Mouse (Mus musculus): ENCODE measurements at regions not wholly inside any gene's neighbourhood (a gene's known extent, or its start where the extent isn't known, plus 50 kb on each side); places are given as distances from the start of the nearest gene placed in this dataset.

GRCm38 (mm10) chr14:25279751-25280150 lies 179.2 kb upstream of the Zmiz1 start:
- no peak overlapping the region for H3K27ac ChIP-seq (ENCODE audit: low read depth, low read length)
- H3K4me3 ChIP-seq (ENCODE audit: low read depth, low read length): no peak overlapping the region
- H3K9ac ChIP-seq: no peak overlapping the region
- TF ChIP-seq CTCF (IDR thresholded peaks at IDR 0.05; ENCODE audit: low read depth): no peak
- no peaks in the 10 kb centered on the region for H3K36me3 ChIP-seq (ENCODE audit: insufficient read depth)
- DNase-seq (no peak), ATAC-seq (no peak)
- no peaks in the 10 kb centered on the region for H3K4me1 ChIP-seq (ENCODE audit: insufficient read depth)
- H3K9me3 ChIP-seq (ENCODE audit: low read length): no peaks in the 10 kb centered on the region
- no peak overlapping the region for H3K4me2 ChIP-seq (ENCODE audit: low read depth)
- no peaks in the 10 kb centered on the region for H3K27me3 ChIP-seq (ENCODE audit: insufficient read depth, low read length)

GRCm38 (mm10) chr14:25292557-25292956 lies 166.4 kb upstream of the Zmiz1 start:
- no peak for DNase-seq
- H3K27ac ChIP-seq (ENCODE audit: low read depth, low read length): no peak overlapping the region
- no peaks in the 10 kb centered on the region for H3K4me1 ChIP-seq (ENCODE audit: insufficient read depth)
- no peak for TF ChIP-seq CTCF (IDR thresholded peaks at IDR 0.05; ENCODE audit: low read depth)
- H3K4me2 ChIP-seq (ENCODE audit: low read depth): no peak overlapping the region
- no peak for ATAC-seq
- WGBS: 84% methylated on average over 1 of the region's 1 CpGs
- H3K9ac ChIP-seq: no peak overlapping the region
- no peaks in the 10 kb centered on the region for H3K27me3 ChIP-seq (ENCODE audit: insufficient read depth, low read length)
- no peak overlapping the region for H3K4me3 ChIP-seq (ENCODE audit: low read depth, low read length)
- H3K9me3 ChIP-seq (ENCODE audit: low read length): no peaks in the 10 kb centered on the region
- H3K36me3 ChIP-seq (ENCODE audit: insufficient read depth): no peaks in the 10 kb centered on the region

GRCm38 (mm10) chr14:25294226-25294625 lies 164.8 kb upstream of the Zmiz1 start:
- Histone ChIP-seq H3K9ac (no peak overlapping the region), H3K36me3 (ENCODE audit: insufficient read depth) (no peaks in the 10 kb centered on the region), H3K4me2 (ENCODE audit: low read depth) (no peak overlapping the region), H3K27ac (ENCODE audit: low read depth, low read length) (no peak overlapping the region), H3K4me1 (ENCODE audit: insufficient read depth) (no peaks in the 10 kb centered on the region), H3K9me3 (ENCODE audit: low read length) (no peaks in the 10 kb centered on the region), H3K4me3 (ENCODE audit: low read depth, low read length) (no peak overlapping the region), H3K27me3 (ENCODE audit: insufficient read depth, low read length) (no peaks in the 10 kb centered on the region)
- ATAC-seq (no peak), DNase-seq (no peak)
- no peak for TF ChIP-seq CTCF (IDR thresholded peaks at IDR 0.05; ENCODE audit: low read depth)
- WGBS: 37% methylated on average over 4 of the region's 4 CpGs

DNA sequence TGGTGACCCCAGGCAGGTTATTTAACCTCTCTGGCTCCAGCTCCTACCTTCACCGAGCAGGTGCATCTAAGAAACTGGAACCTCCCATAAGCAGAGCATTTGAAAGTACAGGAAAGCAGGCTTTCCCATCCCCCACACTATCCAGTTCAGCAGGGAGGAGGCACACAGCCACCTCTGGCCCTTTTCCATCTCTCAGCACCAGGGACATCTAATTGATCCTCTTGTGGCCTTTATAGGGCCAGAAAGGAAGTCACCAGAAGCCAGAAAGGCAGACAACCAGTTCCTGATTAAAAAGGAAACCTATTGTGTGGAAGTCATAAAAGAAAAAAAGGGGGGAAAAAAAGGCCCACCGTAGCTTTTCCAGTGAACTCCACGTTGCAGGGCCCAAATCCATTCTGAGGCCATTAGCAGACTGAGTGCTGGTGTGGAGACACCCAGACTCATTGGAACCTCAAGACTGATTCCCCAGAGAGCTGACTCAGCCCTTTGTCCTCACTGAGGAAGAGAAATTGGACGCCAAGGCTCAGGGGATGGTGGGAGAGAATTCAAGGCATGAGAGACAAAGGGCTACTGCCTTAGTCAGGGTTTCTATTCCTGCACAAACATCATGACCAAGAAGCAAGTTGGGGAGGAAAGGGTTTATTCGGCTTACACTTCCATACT lies 163.2 kb upstream of the Zmiz1 start:
- H3K4me1 ChIP-seq (ENCODE audit: insufficient read depth): no peaks in the 10 kb centered on the region
- no peaks in the 10 kb centered on the region for H3K9me3 ChIP-seq (ENCODE audit: low read length)
- H3K27ac ChIP-seq (ENCODE audit: low read depth, low read length): no peak overlapping the region
- WGBS: 43% methylated on average over 5 of the region's 5 CpGs
- H3K9ac ChIP-seq: no peak overlapping the region
- TF ChIP-seq CTCF (IDR thresholded peaks at IDR 0.05; ENCODE audit: low read depth): no peak
- H3K27me3 ChIP-seq (ENCODE audit: insufficient read depth, low read length): no peaks in the 10 kb centered on the region
- H3K36me3 ChIP-seq (ENCODE audit: insufficient read depth): no peaks in the 10 kb centered on the region
- H3K4me2 ChIP-seq (ENCODE audit: low read depth): no peak overlapping the region
- ATAC-seq: no peak
- no peak overlapping the region for H3K4me3 ChIP-seq (ENCODE audit: low read depth, low read length)
- no peak for DNase-seq

GRCm38 (mm10) chr14:25299673-25300190 lies 159.3 kb upstream of the Zmiz1 start:
- DNase-seq: no peak
- H3K4me1 ChIP-seq (ENCODE audit: insufficient read depth): peaks cover 5% of the 10 kb centered on the region; the same call in 1 of the 2 replicates
- H3K4me2 ChIP-seq (ENCODE audit: low read depth): no peak overlapping the region
- H3K9me3 ChIP-seq (ENCODE audit: low read length): no peaks in the 10 kb centered on the region
- H3K4me3 ChIP-seq (ENCODE audit: low read depth, low read length): no peak overlapping the region
- TF ChIP-seq CTCF (IDR thresholded peaks at IDR 0.05; ENCODE audit: low read depth): no peak
- no peak for ATAC-seq
- H3K27ac ChIP-seq (ENCODE audit: low read depth, low read length): no peak overlapping the region
- H3K36me3 ChIP-seq (ENCODE audit: insufficient read depth): no peaks in the 10 kb centered on the region
- no peak overlapping the region for H3K9ac ChIP-seq
- WGBS: 88% methylated on average over 3 of the region's 3 CpGs
- H3K27me3 ChIP-seq (ENCODE audit: insufficient read depth, low read length): no peaks in the 10 kb centered on the region; the same call in 1 of the 2 replicates

GRCm38 (mm10) chr14:25301336-25302031 lies 157.5 kb upstream of the Zmiz1 start:
- Histone ChIP-seq H3K4me3 (ENCODE audit: low read depth, low read length) (peak overlapping the region; percentile 16; the same call in 1 of the 2 replicates), H3K4me2 (ENCODE audit: low read depth) (peak overlapping the region; percentile 35; the same call in 1 of the 2 replicates), H3K9me3 (ENCODE audit: low read length) (no peaks in the 10 kb centered on the region), H3K9ac (0 out of 2 replicates have a peak overlapping the region, but pooled peaks have one; percentile 11), H3K27me3 (ENCODE audit: insufficient read depth, low read length) (no peaks in the 10 kb centered on the region; the same call in 1 of the 2 replicates), H3K27ac (ENCODE audit: low read depth, low read length) (no peak overlapping the region), H3K4me1 (ENCODE audit: insufficient read depth) (peaks cover 5% of the 10 kb centered on the region; the same call in 1 of the 2 replicates), H3K36me3 (ENCODE audit: insufficient read depth) (no peaks in the 10 kb centered on the region)
- WGBS: 22% methylated on average over 9 of the region's 9 CpGs
- ATAC-seq: peak; percentile 36; the same call in 1 of the 2 replicates
- TF ChIP-seq CTCF (IDR thresholded peaks at IDR 0.05; ENCODE audit: low read depth): no peak
- DNase-seq: no peak

DNA sequence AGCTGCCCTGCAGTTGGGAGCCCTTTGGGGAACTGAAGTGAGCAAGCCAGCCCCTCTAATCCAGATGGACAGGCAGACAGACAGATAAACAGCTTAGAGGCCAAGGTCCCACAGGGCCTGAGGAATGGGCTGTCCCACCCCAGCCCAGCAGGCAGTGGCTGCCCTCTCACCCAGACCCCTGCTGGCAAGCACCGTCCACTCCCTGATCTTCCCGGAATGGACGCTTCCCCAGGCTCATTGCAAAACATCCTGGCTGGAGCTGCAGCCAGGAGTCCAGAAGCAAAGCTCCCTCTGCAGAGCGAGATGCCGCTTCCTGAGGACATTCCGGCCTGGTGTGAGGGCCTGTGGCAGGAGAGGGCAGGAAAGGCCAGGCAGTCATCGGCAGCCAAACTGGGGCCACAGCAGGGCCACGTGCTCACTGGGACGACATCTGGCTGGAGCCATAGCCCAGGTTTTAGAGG lies 154.6 kb upstream of the Zmiz1 start:
- H3K4me3 ChIP-seq (ENCODE audit: low read depth, low read length): no peak overlapping the region
- H3K27ac ChIP-seq (ENCODE audit: low read depth, low read length): no peak overlapping the region
- ATAC-seq: peak; percentile 16; the same call in 1 of the 2 replicates
- no peaks in the 10 kb centered on the region for H3K9me3 ChIP-seq (ENCODE audit: low read length)
- H3K4me1 ChIP-seq (ENCODE audit: insufficient read depth): peaks cover 5% of the 10 kb centered on the region; the same call in 1 of the 2 replicates
- no peak; the same call in 1 of the 2 replicates for TF ChIP-seq CTCF (IDR thresholded peaks at IDR 0.05; ENCODE audit: low read depth)
- H3K27me3 ChIP-seq (ENCODE audit: insufficient read depth, low read length): no peaks in the 10 kb centered on the region; the same call in 1 of the 2 replicates
- no peak for DNase-seq
- 20% methylated on average over 9 of the region's 9 CpGs for WGBS
- no peaks in the 10 kb centered on the region for H3K36me3 ChIP-seq (ENCODE audit: insufficient read depth)
- H3K9ac ChIP-seq: no peak overlapping the region
- no peak overlapping the region for H3K4me2 ChIP-seq (ENCODE audit: low read depth)

Measured in forebrain, postnatal 0 days (tissue).